Mouse (Mus musculus) midbrain, embryonic 16.5 days (tissue): ENCODE measurements around the gene Spin1. TPM values are rescaled to one million over a fixed set of nuclear protein-coding genes. Genes with fewer than 3 reads are reported as not detected.

Experiments
- ATAC-seq: fragments of 200-750 bp; cut with Nextera tagmentation; 2 replicates; pipeline ENCODE4 v1.8.0; 2017; ENCODE audit warnings: moderate TSS enrichment
- H3K27ac ChIP-seq: fragments of 300-500 bp; sonication (generic); 2 replicates; pipeline ENCODE4 v1.5.1; 2014; ENCODE audit warnings: mild to moderate bottlenecking, low read length, mixed read lengths
- H3K27me3 ChIP-seq: fragments of 300-500 bp; sonication (generic); 2 replicates; pipeline ENCODE4 v1.6.1; 2014; ENCODE audit warnings: low read depth, low read length, mixed read lengths; ENCODE audit not compliant: control insufficient read depth, insufficient read depth
- H3K36me3 ChIP-seq: fragments of 300-500 bp; sonication (generic); 2 replicates; pipeline ENCODE4 v1.6.1; 2014; ENCODE audit warnings: mild to moderate bottlenecking, low read length, moderate library complexity, mixed read lengths; ENCODE audit not compliant: control insufficient read depth, insufficient read depth
- H3K4me1 ChIP-seq: fragments of 300-500 bp; sonication (generic); 2 replicates; pipeline ENCODE4 v1.6.1; 2014; ENCODE audit warnings: mild to moderate bottlenecking, low read length, mixed read lengths; ENCODE audit not compliant: control insufficient read depth, insufficient read depth
- H3K4me2 ChIP-seq: fragments of 300-500 bp; sonication (generic); 2 replicates; pipeline ENCODE4 v1.6.1; 2014; ENCODE audit warnings: mild to moderate bottlenecking, low read length, mixed read lengths
- H3K4me3 ChIP-seq: fragments of 300-500 bp; sonication (generic); 2 replicates; pipeline ENCODE4 v1.5.1; 2014; ENCODE audit warnings: low read depth, mild to moderate bottlenecking, low read length, moderate library complexity, mixed read lengths
- H3K9ac ChIP-seq: fragments of 300-500 bp; sonication (generic); 2 replicates; pipeline ENCODE4 v1.6.1; 2014; ENCODE audit warnings: low read depth, low read length, mixed read lengths
- H3K9me3 ChIP-seq: fragments of 300-500 bp; sonication (generic); replicated peaks from 2 replicates; pipeline ENCODE4 v1.6.1; 2014; ENCODE audit warnings: mild to moderate bottlenecking, low read length, mixed read lengths; ENCODE audit not compliant: control insufficient read depth, poor library complexity, severe bottlenecking
- WGBS: fragments of 180-500 bp; shearing (Covaris S2); extraction: QIAGEN DNeasy Blood & Tissue Kit; methylation state at CpG from one replicate; pipeline ENCODE4 v1.1.7; 2014; 5-methylcytosine and 5-hydroxymethylcytosine counted together
- polyA plus RNA-seq: library from polyadenylated mRNA; unstranded; fragments of >200 nt; fragmentation: Nextera tagmentation; extraction: Ambion mirVana; gene quantifications from 2 replicates; pipeline ENCODE4 v1.2.1, GENCODE M21; 2015

The Spin1 gene
- polyA plus RNA-seq, 1 experiment from 2014 or later: 181 TPM

GRCm38 (mm10) chr13:51191416-51192140 is 90.9 kb downstream of the Spin1 start:
- Histone ChIP-seq H3K27me3 (no peaks in the 10 kb centered on the region), H3K9ac (no peak overlapping the region), H3K4me2 (no peak overlapping the region), H3K4me3 (no peak overlapping the region), H3K36me3 (no peaks in the 10 kb centered on the region), H3K4me1 (no peaks in the 10 kb centered on the region), H3K27ac (no peak overlapping the region), H3K9me3 (no peaks in the 10 kb centered on the region)
- WGBS: 89% methylated on average over 6 of the region's 6 CpGs
- ATAC-seq: no peak

DNA sequence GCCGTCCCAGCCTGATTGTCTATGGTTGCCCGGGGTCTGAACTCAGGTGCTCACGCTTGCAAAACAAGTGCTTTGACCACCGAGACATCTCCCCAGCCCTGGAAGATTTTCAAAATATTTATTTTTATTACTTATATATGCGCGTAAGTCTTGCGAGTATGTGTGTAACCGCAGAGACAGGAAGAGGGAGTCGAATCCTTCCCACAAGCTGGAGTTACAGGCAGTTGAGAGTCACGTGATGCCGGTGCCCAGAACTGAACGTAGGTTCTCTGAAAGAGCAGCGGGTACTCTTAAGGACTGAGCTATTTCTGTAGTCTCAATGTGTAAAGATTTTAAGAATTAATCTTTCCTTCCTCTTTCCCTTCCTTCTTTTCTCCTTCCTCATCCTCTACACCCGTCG is 93.2 kb downstream of the Spin1 start:
- no peak overlapping the region for H3K4me2 ChIP-seq

DNA sequence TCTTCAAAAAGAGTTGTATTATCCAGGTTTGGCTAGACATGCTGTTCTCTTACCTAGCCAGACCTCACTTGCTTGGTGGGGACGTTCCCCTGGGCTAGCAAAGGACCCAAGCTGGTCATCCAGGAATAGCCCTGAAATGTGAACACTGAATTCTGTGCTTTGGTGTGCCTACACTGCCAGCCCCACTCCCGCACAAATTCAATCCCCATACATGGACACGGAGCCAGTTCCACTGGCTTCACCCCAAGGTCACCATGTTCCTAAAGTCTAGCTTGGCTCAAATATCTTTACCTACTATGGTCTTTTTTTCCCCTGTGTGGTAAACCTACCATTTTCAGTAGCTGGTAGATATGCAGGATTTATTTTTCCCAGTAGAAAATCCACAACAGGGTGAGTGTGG is 97.0 kb downstream of the Spin1 start:
- Histone ChIP-seq H3K27me3 (no peaks in the 10 kb centered on the region), H3K4me2 (no peak overlapping the region), H3K4me1 (no peaks in the 10 kb centered on the region), H3K36me3 (no peaks in the 10 kb centered on the region), H3K9me3 (no peaks in the 10 kb centered on the region; the same call in 1 of the 2 replicates), H3K9ac (no peak overlapping the region), H3K4me3 (no peak overlapping the region), H3K27ac (no peak overlapping the region)
- WGBS: 88% methylated on average over 3 of the region's 3 CpGs
- ATAC-seq: no peak

More for the DNA sequence above, 93.2 kb downstream of the Spin1 start:
- Histone ChIP-seq H3K27me3 (no peaks in the 10 kb centered on the region), H3K9ac (no peak overlapping the region), H3K4me3 (no peak overlapping the region), H3K36me3 (no peaks in the 10 kb centered on the region), H3K9me3 (no peaks in the 10 kb centered on the region), H3K27ac (no peak overlapping the region), H3K4me1 (no peaks in the 10 kb centered on the region)
- ATAC-seq: no peak
- WGBS: 90% methylated on average over 15 of the region's 15 CpGs

DNA sequence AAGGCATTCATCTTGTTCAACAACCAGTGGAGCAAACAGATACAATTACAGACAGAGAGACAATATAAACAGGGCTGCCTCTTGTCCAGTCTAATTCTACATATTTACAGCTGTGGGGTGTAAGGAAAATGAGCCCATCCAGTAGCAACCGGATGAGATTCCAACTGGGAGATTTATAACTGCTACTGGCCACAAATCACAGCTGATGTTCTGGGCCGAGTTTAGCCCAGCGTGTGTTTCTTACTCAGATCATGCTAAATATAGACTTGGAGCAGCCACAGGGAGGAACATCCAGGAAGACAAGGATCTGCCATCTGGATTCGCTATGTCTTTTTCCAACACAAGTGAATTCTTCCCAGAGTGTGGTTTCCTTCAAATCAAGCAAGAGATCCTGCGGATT is 97.5 kb downstream of the Spin1 start:
- Histone ChIP-seq H3K4me2 (no peak overlapping the region), H3K9me3 (no peaks in the 10 kb centered on the region; the same call in 1 of the 2 replicates), H3K27ac (no peak overlapping the region), H3K27me3 (no peaks in the 10 kb centered on the region), H3K9ac (no peak overlapping the region), H3K36me3 (no peaks in the 10 kb centered on the region), H3K4me3 (no peak overlapping the region), H3K4me1 (no peaks in the 10 kb centered on the region)
- ATAC-seq: no peak
- 77% methylated on average over 5 of the region's 5 CpGs for WGBS

Other genes with a start within 250 kb of the Spin1 start
- gene Nxnl2, start 70.1 kb downstream of the Spin1 start, polyA plus RNA-seq: 3.2 and 3.9 TPM in 2 replicates